Mouse (Mus musculus): ENCODE results near the gene Rabgap1.

GRCm38 (mm10) chr2:37578185-37578584, 135.1 kb downstream of the Rabgap1 start:
- no peak for TF ChIP-seq CTCF (IDR thresholded peaks at IDR 0.05; ENCODE audit: low read depth)
- no peak for TF ChIP-seq EP300 (IDR thresholded peaks at IDR 0.05; ENCODE audit: low read depth)
